Mouse (Mus musculus): Measurements from ENCODE around the gene Mboat1. TPM values are rescaled to one million over a fixed set of nuclear protein-coding genes. Genes with fewer than 3 reads are reported as not detected.

Mboat1 gene
- polyA plus RNA-seq, 1 experiment from 2014 or later: 2.2 TPM

GRCm38 (mm10) chr13:30186456-30186855 lies 50.2 kb downstream of the Mboat1 start:
- 76% methylated on average over 8 of the region's 8 CpGs for WGBS
- no peaks in the 10 kb centered on the region for H3K36me3 ChIP-seq
- H3K4me1 ChIP-seq (replicated peaks): no peaks in the 10 kb centered on the region
- H3K4me2 ChIP-seq: no peak overlapping the region
- H3K9me3 ChIP-seq (replicated peaks): no peaks in the 10 kb centered on the region
- H3K27me3 ChIP-seq: no peaks in the 10 kb centered on the region
- no peak overlapping the region for H3K4me3 ChIP-seq
- no peak overlapping the region for H3K27ac ChIP-seq
- no peak for ATAC-seq (replicated peaks; ENCODE audit: insufficient number of reproducible peaks, insufficient read depth, low FRiP score, low read depth)
- no peak overlapping the region for H3K9ac ChIP-seq

GRCm38 (mm10) chr13:30192031-30192716 lies 55.9 kb downstream of the Mboat1 start:
- 51% methylated on average over 3 of the region's 3 CpGs for WGBS
- no peaks in the 10 kb centered on the region for H3K9me3 ChIP-seq (replicated peaks)
- H3K4me3 ChIP-seq: no peak overlapping the region
- H3K36me3 ChIP-seq: no peaks in the 10 kb centered on the region
- ATAC-seq (replicated peaks; ENCODE audit: insufficient number of reproducible peaks, insufficient read depth, low FRiP score, low read depth): no peak
- H3K27me3 ChIP-seq: no peaks in the 10 kb centered on the region
- H3K9ac ChIP-seq: no peak overlapping the region
- H3K4me1 ChIP-seq (replicated peaks): no peaks in the 10 kb centered on the region; the same call in 1 of the 2 replicates
- H3K27ac ChIP-seq: no peak overlapping the region; the same call in 1 of the 2 replicates
- H3K4me2 ChIP-seq: no peak overlapping the region

GRCm38 (mm10) chr13:30193363-30193762 lies 57.1 kb downstream of the Mboat1 start:
- no peak for ATAC-seq (replicated peaks; ENCODE audit: insufficient number of reproducible peaks, insufficient read depth, low FRiP score, low read depth)
- Histone ChIP-seq H3K4me2 (no peak overlapping the region), H3K9ac (no peak overlapping the region), H3K4me3 (no peak overlapping the region), H3K36me3 (no peaks in the 10 kb centered on the region), H3K9me3 (replicated peaks) (no peaks in the 10 kb centered on the region), H3K4me1 (replicated peaks) (no peaks in the 10 kb centered on the region; the same call in 1 of the 2 replicates), H3K27me3 (no peaks in the 10 kb centered on the region), H3K27ac (no peak overlapping the region)
- 53% methylated on average over 4 of the region's 4 CpGs for WGBS

- no peak overlapping the region for H3K27ac ChIP-seq
- no peaks in the 10 kb centered on the region for H3K36me3 ChIP-seq
- H3K27me3 ChIP-seq: no peaks in the 10 kb centered on the region
- H3K4me3 ChIP-seq: no peak overlapping the region
- no peak overlapping the region for H3K4me2 ChIP-seq
- H3K9me3 ChIP-seq (replicated peaks): no peaks in the 10 kb centered on the region
- no peaks in the 10 kb centered on the region; the same call in 1 of the 2 replicates for H3K4me1 ChIP-seq (replicated peaks)
- H3K9ac ChIP-seq: no peak overlapping the region
- 58% methylated on average over 3 of the region's 3 CpGs for WGBS
- no peak for ATAC-seq (replicated peaks; ENCODE audit: insufficient number of reproducible peaks, insufficient read depth, low FRiP score, low read depth)
Measured at GRCm38 (mm10) chr13:30194834-30195233, 58.5 kb downstream of the Mboat1 start.

- no peaks in the 10 kb centered on the region; the same call in 1 of the 2 replicates for H3K4me1 ChIP-seq (replicated peaks)
- H3K4me3 ChIP-seq: no peak overlapping the region
- H3K9ac ChIP-seq: no peak overlapping the region
- H3K27ac ChIP-seq: no peak overlapping the region
- H3K4me2 ChIP-seq: no peak overlapping the region
- no peaks in the 10 kb centered on the region for H3K27me3 ChIP-seq
- H3K36me3 ChIP-seq: no peaks in the 10 kb centered on the region
- 80% methylated on average over 8 of the region's 8 CpGs for WGBS
- no peaks in the 10 kb centered on the region for H3K9me3 ChIP-seq (replicated peaks)
- ATAC-seq (replicated peaks; ENCODE audit: insufficient number of reproducible peaks, insufficient read depth, low FRiP score, low read depth): no peak
Measured at GRCm38 (mm10) chr13:30196661-30197060, 60.4 kb downstream of the Mboat1 start.

GRCm38 (mm10) chr13:30198101-30198570 lies 61.8 kb downstream of the Mboat1 start:
- Histone ChIP-seq H3K36me3 (no peaks in the 10 kb centered on the region), H3K9ac (no peak overlapping the region), H3K4me2 (no peak overlapping the region), H3K4me3 (no peak overlapping the region), H3K9me3 (replicated peaks) (no peaks in the 10 kb centered on the region), H3K27ac (no peak overlapping the region), H3K4me1 (replicated peaks) (no peaks in the 10 kb centered on the region), H3K27me3 (no peaks in the 10 kb centered on the region)
- no peak for ATAC-seq (replicated peaks; ENCODE audit: insufficient number of reproducible peaks, insufficient read depth, low FRiP score, low read depth)
- 75% methylated on average over 9 of the region's 9 CpGs for WGBS

GRCm38 (mm10) chr13:30199821-30200220 lies 63.5 kb downstream of the Mboat1 start:
- H3K4me2 ChIP-seq: no peak overlapping the region
- no peaks in the 10 kb centered on the region for H3K27me3 ChIP-seq
- no peak for ATAC-seq (replicated peaks; ENCODE audit: insufficient number of reproducible peaks, insufficient read depth, low FRiP score, low read depth)
- H3K4me1 ChIP-seq (replicated peaks): no peaks in the 10 kb centered on the region
- H3K4me3 ChIP-seq: no peak overlapping the region
- no peak overlapping the region for H3K9ac ChIP-seq
- no peak overlapping the region for H3K27ac ChIP-seq
- 75% methylated on average over 4 of the region's 4 CpGs for WGBS
- H3K36me3 ChIP-seq: no peaks in the 10 kb centered on the region
- no peaks in the 10 kb centered on the region for H3K9me3 ChIP-seq (replicated peaks)

- Histone ChIP-seq H3K9me3 (replicated peaks) (no peaks in the 10 kb centered on the region), H3K27me3 (no peaks in the 10 kb centered on the region), H3K4me1 (replicated peaks) (no peaks in the 10 kb centered on the region), H3K4me3 (no peak overlapping the region), H3K27ac (no peak overlapping the region), H3K36me3 (no peaks in the 10 kb centered on the region), H3K4me2 (no peak overlapping the region), H3K9ac (no peak overlapping the region)
- 90% methylated on average over 2 of the region's 2 CpGs for WGBS
- no peak for ATAC-seq (replicated peaks; ENCODE audit: insufficient number of reproducible peaks, insufficient read depth, low FRiP score, low read depth)
Measured at GRCm38 (mm10) chr13:30200737-30201136, 64.4 kb downstream of the Mboat1 start.

GRCm38 (mm10) chr13:30203018-30203417 lies 66.7 kb downstream of the Mboat1 start:
- Histone ChIP-seq H3K9ac (no peak overlapping the region), H3K27ac (no peak overlapping the region), H3K36me3 (no peaks in the 10 kb centered on the region), H3K4me3 (no peak overlapping the region), H3K27me3 (no peaks in the 10 kb centered on the region), H3K9me3 (replicated peaks) (no peaks in the 10 kb centered on the region), H3K4me2 (no peak overlapping the region), H3K4me1 (replicated peaks) (no peaks in the 10 kb centered on the region)
- no peak for ATAC-seq (replicated peaks; ENCODE audit: insufficient number of reproducible peaks, insufficient read depth, low FRiP score, low read depth)
- WGBS: 79% methylated on average over 2 of the region's 2 CpGs

- no peak overlapping the region for H3K27ac ChIP-seq
- no peaks in the 10 kb centered on the region for H3K4me1 ChIP-seq (replicated peaks)
- H3K4me2 ChIP-seq: no peak overlapping the region
- H3K9me3 ChIP-seq (replicated peaks): no peaks in the 10 kb centered on the region
- H3K4me3 ChIP-seq: no peak overlapping the region
- H3K9ac ChIP-seq: no peak overlapping the region
- H3K27me3 ChIP-seq: no peaks in the 10 kb centered on the region
- 79% methylated on average over 1 of the region's 1 CpGs for WGBS
- no peak for ATAC-seq (replicated peaks; ENCODE audit: insufficient number of reproducible peaks, insufficient read depth, low FRiP score, low read depth)
- H3K36me3 ChIP-seq: no peaks in the 10 kb centered on the region
Measured at GRCm38 (mm10) chr13:30208176-30208575, 71.9 kb downstream of the Mboat1 start.

GRCm38 (mm10) chr13:30213276-30213675 lies 77.0 kb downstream of the Mboat1 start:
- Histone ChIP-seq H3K9ac (no peak overlapping the region), H3K36me3 (no peaks in the 10 kb centered on the region), H3K4me2 (no peak overlapping the region), H3K9me3 (replicated peaks) (no peaks in the 10 kb centered on the region), H3K4me3 (no peak overlapping the region), H3K27me3 (no peaks in the 10 kb centered on the region), H3K27ac (no peak overlapping the region), H3K4me1 (replicated peaks) (no peaks in the 10 kb centered on the region)
- WGBS: 57% methylated on average over 9 of the region's 9 CpGs
- ATAC-seq (replicated peaks; ENCODE audit: insufficient number of reproducible peaks, insufficient read depth, low FRiP score, low read depth): no peak
